Mouse (Mus musculus): ENCODE results near the gene Abi3bp. TPM values are rescaled to one million over a fixed set of nuclear protein-coding genes. Genes with fewer than 3 reads are reported as not detected.

Gene Abi3bp
- total and polyA plus RNA-seq, 3 experiments = 0.03 TPM; not detected in 2

Other genes with a start within 250 kb of the Abi3bp start
- 50.9 and 52.2 TPM in 2 replicates for gene Tfg, start 239.6 kb downstream of the Abi3bp start, total RNA-seq (2012; rRNA removed)
- gene Tfg, start 239.6 kb downstream of the Abi3bp start, polyA plus RNA-seq (2012; ENCODE audit: insufficient read depth in 1 of 2, insufficient read length in 2 of 2, low read depth in 1 of 2, low replicate concordance in 2 of 2, missing spikeins in 1 of 2) = 100 to 1,000 TPM in 1 of 2 experiments, not detected in 1; 113 TPM